Mouse (Mus musculus) limb, embryonic 11.5 days (tissue): ENCODE results near the gene Sorcs2. TPM values are rescaled to one million over a fixed set of nuclear protein-coding genes. Genes with fewer than 3 reads are reported as not detected.

ENCODE experiments used
- ATAC-seq: fragments of 200-750 bp; cut with Nextera tagmentation; 2 replicates; pipeline ENCODE4 v1.8.0; 2017; ENCODE audit warnings: low read depth; ENCODE audit not compliant: insufficient number of reproducible peaks, low FRiP score, low TSS enrichment
- DNase-seq: peaks from one replicate; pipeline ENCODE4 v3.0.0-alpha.2; 2015; ENCODE audit warnings: low spot score
- H3K27ac ChIP-seq: fragments of 300-500 bp; sonication (generic); replicated peaks from 2 replicates; pipeline ENCODE4 v1.5.1; 2014; ENCODE audit warnings: low read depth, mild to moderate bottlenecking, low read length
- H3K27me3 ChIP-seq: fragments of 300-500 bp; sonication (generic); 2 replicates; pipeline ENCODE4 v1.6.1; 2014; ENCODE audit warnings: mild to moderate bottlenecking, low read length, mixed read lengths; ENCODE audit not compliant: control insufficient read depth, insufficient read depth
- H3K36me3 ChIP-seq: fragments of 300-500 bp; sonication (generic); 2 replicates; pipeline ENCODE4 v1.6.1; 2014; ENCODE audit warnings: mild to moderate bottlenecking, low read length, moderate library complexity, mixed read lengths; ENCODE audit not compliant: control insufficient read depth, insufficient read depth
- H3K4me1 ChIP-seq: fragments of 300-500 bp; sonication (generic); 2 replicates; pipeline ENCODE4 v1.6.1; 2014; ENCODE audit warnings: low read length, mixed read lengths; ENCODE audit not compliant: control insufficient read depth, insufficient read depth
- H3K4me2 ChIP-seq: fragments of 300-500 bp; sonication (generic); 2 replicates; pipeline ENCODE4 v1.6.1; 2014; ENCODE audit warnings: low read depth, mild to moderate bottlenecking, moderate library complexity; ENCODE audit not compliant: severe bottlenecking
- H3K4me3 ChIP-seq: fragments of 300-500 bp; sonication (generic); 2 replicates; pipeline ENCODE4 v1.5.1; 2014; ENCODE audit warnings: low read depth, low read length
- H3K9ac ChIP-seq: fragments of 300-500 bp; sonication (generic); 2 replicates; pipeline ENCODE4 v1.6.1; 2014; ENCODE audit warnings: mild to moderate bottlenecking, low read length
- H3K9me3 ChIP-seq: fragments of 300-500 bp; sonication (generic); 2 replicates; pipeline ENCODE4 v1.6.1; 2016; ENCODE audit warnings: low read length; ENCODE audit not compliant: control insufficient read depth
- WGBS: fragments of 180-500 bp; shearing (Covaris S2); extraction: QIAGEN DNeasy Blood & Tissue Kit; methylation state at CpG from one replicate; pipeline ENCODE4 v1.1.7; 2014; 5-methylcytosine and 5-hydroxymethylcytosine counted together
- polyA plus RNA-seq: library from polyadenylated mRNA; unstranded; fragments of >200 nt; fragmentation: Nextera tagmentation; extraction: Ambion mirVana; gene quantifications from 2 replicates; pipeline ENCODE4 v1.2.1, GENCODE M21; 2014

Sorcs2 gene
- polyA plus RNA-seq, 1 experiment from 2014 or later = 6.4 TPM

DNA sequence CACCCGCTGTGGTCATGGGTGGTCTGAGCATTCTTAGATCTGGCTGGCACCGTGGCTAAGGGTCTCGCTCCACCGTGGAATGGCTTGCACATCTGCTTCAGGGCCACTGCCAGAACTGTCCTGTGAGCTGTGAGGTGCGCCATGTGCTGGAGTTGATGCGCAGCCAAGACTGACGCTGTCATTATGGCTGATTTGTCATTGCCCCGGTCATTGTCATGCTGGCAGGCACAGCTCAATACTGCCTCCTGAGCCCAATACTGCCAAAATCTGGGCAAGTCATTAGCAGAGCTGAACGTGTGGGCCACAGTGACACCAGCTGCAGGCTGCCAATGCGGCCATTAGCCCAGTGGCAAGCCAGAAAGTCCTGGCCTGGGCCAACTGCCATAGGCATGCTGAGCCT lies 390.3 kb downstream of the Sorcs2 start:
- H3K27ac ChIP-seq = no peak overlapping the region
- ATAC-seq (no peak), DNase-seq (no peak)
- WGBS = 82% methylated on average over 10 of the region's 10 CpGs
- no peak overlapping the region for H3K4me2 ChIP-seq
- H3K9ac ChIP-seq = no peak overlapping the region
- H3K9me3 ChIP-seq = no peaks in the 10 kb centered on the region
- H3K4me3 ChIP-seq = no peak overlapping the region
- no peaks in the 10 kb centered on the region for H3K4me1 ChIP-seq
- H3K36me3 ChIP-seq = peaks cover 2% of the 10 kb centered on the region; the same call in 1 of the 2 replicates
- H3K27me3 ChIP-seq = no peaks in the 10 kb centered on the region

DNA sequence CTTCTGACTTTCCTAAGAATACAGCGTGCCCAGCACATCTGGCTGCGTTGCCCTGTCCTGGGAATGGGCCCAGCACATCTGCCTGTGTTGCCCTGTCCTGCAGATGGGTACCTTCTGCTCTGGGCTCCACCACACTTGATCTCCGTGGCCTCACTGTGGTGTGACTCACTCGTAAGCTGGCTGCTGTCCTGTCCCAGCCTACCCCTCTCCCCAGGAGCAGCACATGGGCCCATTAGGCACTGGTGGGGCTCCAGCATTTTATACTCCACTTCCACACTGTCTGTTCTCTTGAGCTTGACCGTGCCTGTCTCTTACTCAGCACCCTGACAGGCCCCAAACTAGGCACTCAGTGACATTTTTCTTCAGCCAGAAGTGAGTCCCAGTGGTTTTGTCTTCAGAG lies 391.4 kb downstream of the Sorcs2 start:
- no peak for DNase-seq

DNA sequence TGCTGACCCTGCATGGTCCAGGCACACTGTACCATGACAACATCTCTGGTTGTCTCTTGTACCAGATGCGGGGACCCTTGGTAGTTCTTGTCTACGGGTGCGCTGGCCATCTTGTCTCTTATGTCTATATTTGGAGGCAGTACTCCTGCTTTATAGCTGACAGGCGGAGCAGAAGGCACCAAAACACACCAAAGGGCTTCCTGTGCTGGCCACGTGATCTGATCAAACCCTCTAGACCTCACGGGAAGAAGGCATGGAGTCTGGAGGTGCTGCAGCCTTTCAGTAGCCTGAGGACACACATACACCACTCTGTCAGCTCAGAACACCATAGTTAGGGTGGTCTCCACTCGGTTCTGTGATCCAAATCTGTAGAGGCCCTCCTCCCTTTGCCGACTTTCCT lies 391.8 kb downstream of the Sorcs2 start:
- 82% methylated on average over 8 of the region's 8 CpGs for WGBS
- ATAC-seq (no peak), DNase-seq (no peak)
- H3K9ac ChIP-seq = no peak overlapping the region
- no peak overlapping the region for H3K27ac ChIP-seq
- peaks cover 2% of the 10 kb centered on the region; the same call in 1 of the 2 replicates for H3K36me3 ChIP-seq
- no peaks in the 10 kb centered on the region for H3K9me3 ChIP-seq
- no peaks in the 10 kb centered on the region for H3K27me3 ChIP-seq
- no peaks in the 10 kb centered on the region for H3K4me1 ChIP-seq
- H3K4me3 ChIP-seq = no peak overlapping the region
- no peak overlapping the region for H3K4me2 ChIP-seq

More for the DNA sequence above, 391.4 kb downstream of the Sorcs2 start:
- no peak for ATAC-seq
- Histone ChIP-seq H3K9ac (no peak overlapping the region), H3K4me2 (no peak overlapping the region), H3K27me3 (no peaks in the 10 kb centered on the region), H3K4me1 (no peaks in the 10 kb centered on the region), H3K27ac (no peak overlapping the region), H3K4me3 (no peak overlapping the region), H3K9me3 (no peaks in the 10 kb centered on the region), H3K36me3 (peaks cover 2% of the 10 kb centered on the region; the same call in 1 of the 2 replicates)
- 72% methylated on average over 5 of the region's 5 CpGs for WGBS

DNA sequence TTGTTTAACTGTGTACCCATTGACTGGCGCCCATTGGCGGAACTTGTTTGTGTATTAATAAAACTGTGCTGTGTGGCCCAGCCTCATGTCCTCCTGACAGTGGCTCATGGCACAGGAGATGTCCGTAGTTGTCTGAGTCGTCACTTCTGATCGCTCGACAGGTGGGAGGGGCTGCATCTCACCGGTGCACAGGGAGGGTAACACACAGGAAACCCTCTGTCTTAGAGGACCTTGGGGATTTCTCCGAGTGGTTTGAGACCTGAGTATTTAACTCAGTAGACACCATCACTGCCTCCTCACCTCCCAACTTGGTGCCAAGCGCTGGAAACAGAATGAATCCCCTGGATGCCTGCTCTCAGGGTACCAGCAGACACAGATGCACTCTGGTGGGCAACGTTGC lies 394.1 kb downstream of the Sorcs2 start:
- H3K4me3 ChIP-seq = no peak overlapping the region
- no peak for ATAC-seq
- H3K9ac ChIP-seq = no peak overlapping the region
- H3K4me2 ChIP-seq = no peak overlapping the region
- H3K27ac ChIP-seq = no peak overlapping the region
- no peaks in the 10 kb centered on the region for H3K27me3 ChIP-seq
- H3K4me1 ChIP-seq = no peaks in the 10 kb centered on the region
- peaks cover 2% of the 10 kb centered on the region; the same call in 1 of the 2 replicates for H3K36me3 ChIP-seq
- 91% methylated on average over 10 of the region's 10 CpGs for WGBS
- H3K9me3 ChIP-seq = no peaks in the 10 kb centered on the region
- no peak for DNase-seq

DNA sequence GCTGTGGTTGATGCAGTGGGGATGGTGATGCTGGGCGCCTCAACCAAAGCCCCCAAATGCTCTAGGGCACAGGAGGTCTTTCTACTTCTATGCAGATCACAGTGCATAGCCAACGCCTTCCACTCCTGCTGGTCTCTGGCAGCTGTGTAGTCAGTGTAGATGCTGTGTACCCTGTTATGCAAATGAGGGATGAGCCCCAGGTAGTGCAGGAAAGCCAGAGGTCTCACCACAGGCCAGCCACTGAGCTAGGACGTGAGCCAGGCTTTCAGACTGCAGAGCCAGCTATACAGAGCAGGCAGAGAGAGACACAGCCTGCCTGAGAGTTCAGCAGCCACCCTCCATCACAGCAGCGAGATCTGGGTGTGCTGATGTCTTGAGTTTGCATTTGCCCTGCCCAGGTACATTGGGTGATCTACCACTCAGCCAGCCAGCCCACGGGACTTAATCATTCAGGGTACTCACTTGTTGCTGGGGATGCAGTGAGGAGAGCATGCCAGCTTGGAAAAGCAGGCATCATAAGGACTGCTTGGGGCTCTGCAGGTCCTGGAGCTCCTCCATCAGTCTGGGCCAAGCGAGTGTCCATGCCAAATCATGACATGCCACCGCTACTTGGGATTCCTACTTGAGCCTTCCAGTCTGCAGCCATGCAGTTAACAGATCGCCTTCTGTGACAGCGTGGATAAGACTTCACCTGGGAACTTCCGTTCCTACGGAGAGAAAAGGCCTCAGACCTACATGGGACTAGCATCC lies 407.8 kb downstream of the Sorcs2 start:
- Histone ChIP-seq H3K4me2 (no peak overlapping the region), H3K4me1 (no peaks in the 10 kb centered on the region), H3K9me3 (no peaks in the 10 kb centered on the region), H3K9ac (no peak overlapping the region), H3K4me3 (no peak overlapping the region), H3K36me3 (no peaks in the 10 kb centered on the region), H3K27ac (no peak overlapping the region), H3K27me3 (no peaks in the 10 kb centered on the region)
- no peak for ATAC-seq
- DNase-seq = no peak
- 87% methylated on average over 11 of the region's 11 CpGs for WGBS

DNA sequence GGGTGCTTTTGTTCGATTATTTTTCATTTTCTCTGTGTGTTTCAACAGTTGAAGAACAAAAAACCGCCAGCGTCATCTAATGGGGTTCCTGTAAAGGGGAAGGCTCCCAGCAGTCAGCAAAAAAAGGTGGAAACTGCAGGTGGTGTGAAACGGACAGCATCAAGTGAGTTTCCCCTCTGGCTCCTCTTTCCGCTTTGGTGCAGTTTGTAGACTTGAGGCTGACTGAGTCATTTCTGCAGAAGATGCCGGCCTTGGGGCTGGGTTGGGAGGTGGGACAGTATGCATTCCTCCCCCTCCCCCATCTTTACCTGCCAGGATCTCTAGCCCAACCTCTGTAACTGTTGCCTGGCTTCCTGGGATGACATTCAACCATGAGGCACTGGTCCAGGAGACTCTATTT lies 408.4 kb downstream of the Sorcs2 start:
- 79% methylated on average over 6 of the region's 6 CpGs for WGBS
- H3K9ac ChIP-seq = no peak overlapping the region
- no peak for DNase-seq

DNA sequence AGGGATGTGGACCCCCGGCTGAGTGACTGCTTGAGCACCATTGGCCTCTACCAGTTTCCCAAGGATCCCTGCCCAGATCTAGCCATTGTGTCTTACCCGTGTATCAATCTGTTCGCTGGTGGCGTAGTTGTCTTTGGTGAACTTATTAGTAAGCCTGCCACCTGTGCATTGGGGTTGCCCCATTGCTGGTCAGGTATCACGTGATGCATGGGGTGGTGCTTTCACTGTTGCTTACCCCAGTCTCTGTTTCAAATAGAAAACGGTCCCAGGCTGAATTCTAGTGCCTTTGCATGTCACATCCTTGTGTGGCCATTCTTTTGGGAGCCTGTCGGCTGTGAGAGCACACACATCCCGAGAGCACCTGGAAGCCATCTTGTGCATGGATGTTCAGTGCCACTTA lies 409.9 kb downstream of the Sorcs2 start:
- Histone ChIP-seq H3K9me3 (no peaks in the 10 kb centered on the region), H3K27ac (no peak overlapping the region), H3K27me3 (no peaks in the 10 kb centered on the region), H3K4me2 (no peak overlapping the region), H3K4me3 (no peak overlapping the region), H3K36me3 (peaks cover 4% of the 10 kb centered on the region), H3K9ac (no peak overlapping the region), H3K4me1 (no peaks in the 10 kb centered on the region)
- 89% methylated on average over 8 of the region's 8 CpGs for WGBS
- ATAC-seq (no peak), DNase-seq (no peak)

More for the DNA sequence above, 408.4 kb downstream of the Sorcs2 start:
- Histone ChIP-seq H3K27ac (no peak overlapping the region), H3K4me2 (no peak overlapping the region), H3K4me3 (no peak overlapping the region), H3K9me3 (no peaks in the 10 kb centered on the region), H3K4me1 (no peaks in the 10 kb centered on the region), H3K27me3 (no peaks in the 10 kb centered on the region), H3K36me3 (peaks cover 3% of the 10 kb centered on the region)
- ATAC-seq = no peak

DNA sequence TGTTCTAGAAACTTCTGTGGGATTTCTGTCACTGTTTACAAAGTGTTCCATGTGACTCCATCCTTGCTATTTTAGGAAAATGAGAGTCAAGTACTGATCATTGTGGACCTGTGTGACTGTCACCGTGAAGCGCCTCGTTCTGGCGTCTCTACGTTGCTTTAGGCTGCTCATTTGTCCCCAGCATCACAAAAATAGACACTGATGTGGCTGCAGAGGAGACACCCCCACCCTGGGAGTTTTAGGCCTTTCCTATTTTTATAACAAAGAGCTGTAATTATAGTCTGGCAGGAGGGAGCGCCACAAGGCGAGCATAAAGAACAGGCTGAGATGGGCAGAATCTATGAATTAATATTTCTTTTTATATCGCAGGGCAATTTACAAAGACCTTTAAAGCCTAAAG lies 412.3 kb downstream of the Sorcs2 start:
- H3K36me3 ChIP-seq = peaks cover 4% of the 10 kb centered on the region
- H3K27me3 ChIP-seq = no peaks in the 10 kb centered on the region
- no peaks in the 10 kb centered on the region for H3K4me1 ChIP-seq
- WGBS = 90% methylated on average over 8 of the region's 8 CpGs
- H3K9ac ChIP-seq = no peak overlapping the region
- H3K4me2 ChIP-seq = no peak overlapping the region
- no peak overlapping the region for H3K4me3 ChIP-seq
- ATAC-seq = no peak
- no peaks in the 10 kb centered on the region for H3K9me3 ChIP-seq
- DNase-seq = no peak
- H3K27ac ChIP-seq = no peak overlapping the region

- Histone ChIP-seq H3K27ac (no peak overlapping the region), H3K4me1 (no peaks in the 10 kb centered on the region), H3K4me3 (no peak overlapping the region), H3K9ac (no peak overlapping the region), H3K36me3 (peaks cover 4% of the 10 kb centered on the region), H3K4me2 (no peak overlapping the region), H3K9me3 (no peaks in the 10 kb centered on the region), H3K27me3 (no peaks in the 10 kb centered on the region)
- 44% methylated on average over 4 of the region's 4 CpGs for WGBS
- ATAC-seq = no peak
- peak; percentile 91 for DNase-seq
These were observed 416.0 kb downstream of the Sorcs2 start for GRCm38 (mm10) chr5:35981976-35982375.
